Mouse (Mus musculus) MEL (cell line): ENCODE measurements around the gene Olfr1137. TPM values are rescaled to one million over a fixed set of nuclear protein-coding genes. Genes with fewer than 3 reads are reported as not detected.

ENCODE experiments used
- DNase-seq: peaks from one replicate; pipeline ENCODE4 v3.0.0; 2011; ENCODE audit warnings: low read depth, low spot score
- H3K27ac ChIP-seq: 2 replicates; pipeline ENCODE4 v1.5.1; 2012; ENCODE audit warnings: low read depth, mild to moderate bottlenecking, control low read depth, low read length, moderate library complexity; ENCODE audit not compliant: control insufficient read depth
- H3K27me3 ChIP-seq, 2 experiments: fragments of 150-350 bp in 1 of 2; sonication (generic) in 1 of 2; 2 replicates each; pipeline ENCODE4 v1.6.1; 2012; ENCODE audit warnings: low read length in 2 of 2, mild to moderate bottlenecking in 2 of 2, improper control_type of control experiment in 1 of 2, moderate library complexity in 1 of 2; ENCODE audit not compliant: insufficient read depth in 2 of 2, control insufficient read depth in 1 of 2
- H3K36me3 ChIP-seq, 2 experiments: 2 replicates each; pipeline ENCODE4 v1.6.1; 2012 to 2014; ENCODE audit warnings: low read length in 2 of 2, improper control_type of control experiment in 1 of 2, inconsistent platforms in 1 of 2, mild to moderate bottlenecking in 1 of 2; ENCODE audit not compliant: insufficient read depth in 2 of 2, control insufficient read depth in 1 of 2
- H3K4me1 ChIP-seq, 2 experiments: fragments of 150-350 bp in 1 of 2; sonication (generic) in 1 of 2; 2 replicates each; pipeline ENCODE4 v1.6.1; 2012; ENCODE audit warnings: low read length in 2 of 2, improper control_type of control experiment in 1 of 2, mild to moderate bottlenecking in 1 of 2; ENCODE audit not compliant: insufficient read depth in 2 of 2, control insufficient read depth in 1 of 2
- H3K4me3 ChIP-seq, 2 experiments: fragments of 150-350 bp in 1 of 2; sonication (generic) in 1 of 2; 2 replicates each; pipeline ENCODE4 v1.5.1; 2012; ENCODE audit warnings: low read depth in 2 of 2, low read length in 2 of 2, mild to moderate bottlenecking in 2 of 2, moderate library complexity in 2 of 2, control low read depth in 1 of 2, improper control_type of control experiment in 1 of 2; ENCODE audit not compliant: control insufficient read depth in 1 of 2, insufficient read depth in 1 of 2
- H3K79me2 ChIP-seq: 2 replicates; pipeline ENCODE4 v1.6.1; 2012; ENCODE audit warnings: mild to moderate bottlenecking, low read length, moderate library complexity; ENCODE audit not compliant: control insufficient read depth, poor library complexity, insufficient read depth
- H3K9ac ChIP-seq: 2 replicates; pipeline ENCODE4 v1.6.1; 2012; ENCODE audit warnings: low read depth, mild to moderate bottlenecking, control low read depth, low read length, moderate library complexity; ENCODE audit not compliant: control insufficient read depth, poor library complexity, severe bottlenecking
- H3K9me3 ChIP-seq: fragments of 150-350 bp; sonication (generic); replicated peaks from 2 replicates; pipeline ENCODE4 v1.6.1; 2012; ENCODE audit warnings: mild to moderate bottlenecking, low read length, improper control_type of control experiment, moderate library complexity; ENCODE audit not compliant: insufficient read depth
- BHLHE40 ChIP-seq: IDR thresholded peaks from 2 replicates; pipeline ENCODE4 v1.6.1; 2012; ENCODE audit warnings: low read depth, mild to moderate bottlenecking, inconsistent platforms, low read length, improper control_type of control experiment, borderline replicate concordance
- CTCF ChIP-seq, 3 experiments: IDR thresholded peaks in 2 of 3; conservative IDR thresholded peaks in 1 of 3; 2 replicates each; pipeline ENCODE4 v1.5.1; 2011 to 2012; ENCODE audit warnings: low read length in 3 of 3, low read depth in 2 of 3, mild to moderate bottlenecking in 2 of 3, improper control_type of control experiment in 1 of 3, inconsistent platforms in 1 of 3, mixed read lengths in 1 of 3, moderate library complexity in 1 of 3; ENCODE audit not compliant: control insufficient read depth in 1 of 3, insufficient read depth in 1 of 3, poor library complexity in 1 of 3, severe bottlenecking in 1 of 3
- E2F4 ChIP-seq: IDR thresholded peaks from 2 replicates; pipeline ENCODE4 v1.6.1; 2011; ENCODE audit warnings: low read depth, low read length, improper control_type of control experiment, borderline replicate concordance
- ELF1 ChIP-seq: IDR thresholded peaks from 2 replicates; pipeline ENCODE4 v1.6.1; 2014; ENCODE audit warnings: low read depth, mild to moderate bottlenecking, inconsistent platforms, low read length, improper control_type of control experiment, moderate library complexity
- GABPA ChIP-seq: IDR thresholded peaks from 2 replicates; pipeline ENCODE4 v1.6.1; 2012; ENCODE audit warnings: low read depth, mild to moderate bottlenecking, inconsistent platforms, low read length, improper control_type of control experiment, moderate library complexity
- HCFC1 ChIP-seq: IDR thresholded peaks from 2 replicates; pipeline ENCODE4 v1.6.1; 2012; ENCODE audit warnings: low read depth, mild to moderate bottlenecking, inconsistent platforms, low read length, improper control_type of control experiment, moderate library complexity
- JUND ChIP-seq: IDR thresholded peaks from 2 replicates; pipeline ENCODE4 v1.6.1; 2011; ENCODE audit warnings: low read depth, mild to moderate bottlenecking, improper control_type of control experiment, low read length
- KAT2A ChIP-seq: conservative IDR thresholded peaks from 2 replicates; pipeline ENCODE4 v1.6.1; 2012; ENCODE audit warnings: low read depth, low read length, improper control_type of control experiment, inconsistent platforms
- MAFK ChIP-seq: IDR thresholded peaks from 2 replicates; pipeline ENCODE4 v1.6.1; 2011; ENCODE audit warnings: low read depth, mild to moderate bottlenecking, low read length, improper control_type of control experiment, borderline replicate concordance
- MAX ChIP-seq: IDR thresholded peaks from 2 replicates; pipeline ENCODE4 v1.6.1; 2011; ENCODE audit warnings: low read length, improper control_type of control experiment
- MEF2A ChIP-seq: IDR thresholded peaks from 2 replicates; pipeline ENCODE4 v1.6.1; 2014; ENCODE audit warnings: low read depth, mild to moderate bottlenecking, inconsistent platforms, low read length, improper control_type of control experiment; ENCODE audit not compliant: poor library complexity, insufficient replicate concordance, severe bottlenecking; ENCODE audit errors: extremely low read depth
- MYB ChIP-seq: IDR thresholded peaks from 2 replicates; pipeline ENCODE4 v1.6.1; 2011; ENCODE audit warnings: mild to moderate bottlenecking, low read depth, low read length, improper control_type of control experiment
- MYC ChIP-seq: IDR thresholded peaks from 2 replicates; pipeline ENCODE4 v1.6.1; 2011; ENCODE audit warnings: low read depth, mild to moderate bottlenecking, low read length, improper control_type of control experiment, moderate library complexity
- NELFE ChIP-seq: IDR thresholded peaks from 2 replicates; pipeline ENCODE4 v1.6.1; 2011; ENCODE audit warnings: low read depth, low read length, improper control_type of control experiment
- NRF1 ChIP-seq: IDR thresholded peaks from 2 replicates; pipeline ENCODE4 v1.6.1; 2014; ENCODE audit warnings: low read depth, mild to moderate bottlenecking, inconsistent platforms, low read length, improper control_type of control experiment, moderate library complexity; ENCODE audit not compliant: poor library complexity, insufficient read depth, severe bottlenecking
- POLR2A ChIP-seq, 2 experiments: IDR thresholded peaks; 2 replicates each; pipeline ENCODE4 v1.6.1; 2011 to 2012; ENCODE audit warnings: low read length in 2 of 2, mild to moderate bottlenecking in 2 of 2, control low read depth in 1 of 2, improper control_type of control experiment in 1 of 2, low read depth in 1 of 2, moderate library complexity in 1 of 2; ENCODE audit not compliant: control insufficient read depth in 1 of 2, insufficient read depth in 1 of 2, poor library complexity in 1 of 2
- POLR2AphosphoS2 ChIP-seq: IDR thresholded peaks from 2 replicates; pipeline ENCODE4 v1.6.1; 2011; ENCODE audit warnings: low read length, improper control_type of control experiment
- POLR2AphosphoS5 ChIP-seq: IDR thresholded peaks from 2 replicates; pipeline ENCODE4 v1.6.1; 2012; ENCODE audit warnings: low read depth, borderline replicate concordance, mild to moderate bottlenecking, inconsistent platforms, low read length, moderate library complexity, mixed read lengths
- SIN3A ChIP-seq: IDR thresholded peaks from 2 replicates; pipeline ENCODE4 v1.6.1; 2012; ENCODE audit warnings: low read length, improper control_type of control experiment, inconsistent platforms
- SMC3 ChIP-seq: IDR thresholded peaks from 2 replicates; pipeline ENCODE4 v1.6.1; 2011; ENCODE audit warnings: low read depth, low read length, improper control_type of control experiment
- TAL1 ChIP-seq: IDR thresholded peaks from 2 replicates; pipeline ENCODE4 v1.6.1; 2012; ENCODE audit warnings: mild to moderate bottlenecking, inconsistent platforms, low read length, moderate library complexity, mixed read lengths
- TBP ChIP-seq: IDR thresholded peaks from 2 replicates; pipeline ENCODE4 v1.8.0; 2011; ENCODE audit warnings: low read depth, low read length, improper control_type of control experiment
- TCF12 ChIP-seq: IDR thresholded peaks from 2 replicates; pipeline ENCODE4 v1.6.1; 2014; ENCODE audit warnings: low read depth, mild to moderate bottlenecking, inconsistent platforms, low read length, improper control_type of control experiment, moderate library complexity
- UBTF ChIP-seq: IDR thresholded peaks from 2 replicates; pipeline ENCODE4 v1.6.1; 2012; ENCODE audit warnings: low read depth, mild to moderate bottlenecking, inconsistent platforms, low read length, improper control_type of control experiment, moderate library complexity, borderline replicate concordance; ENCODE audit not compliant: insufficient read depth
- USF1 ChIP-seq: IDR thresholded peaks from 2 replicates; pipeline ENCODE4 v1.6.1; 2014; ENCODE audit warnings: low read depth, mild to moderate bottlenecking, inconsistent platforms, low read length, improper control_type of control experiment, moderate library complexity
- ZC3H11A ChIP-seq: IDR thresholded peaks from 2 replicates; pipeline ENCODE4 v1.6.1; 2012; ENCODE audit warnings: low read depth, mild to moderate bottlenecking, inconsistent platforms, low read length, improper control_type of control experiment
- ZKSCAN1 ChIP-seq: IDR thresholded peaks from 2 replicates; pipeline ENCODE4 v1.6.1; 2012; ENCODE audit warnings: low read depth, mild to moderate bottlenecking, inconsistent platforms, low read length, improper control_type of control experiment, moderate library complexity
- polyA plus RNA-seq, 2 experiments: library from polyadenylated mRNA; stranded (reverse) in 1 of 2; unstranded in 1 of 2; fragments of >175 nt in 1 of 2; fragments of >200 nt in 1 of 2; gene quantifications; 2 replicates each; pipeline versions ENCODE4 v1.2.1 to v1.2.4; 2012; ENCODE audit warnings: low replicate concordance in 2 of 2, low read depth in 1 of 2; ENCODE audit not compliant: insufficient read length in 2 of 2, insufficient read depth in 1 of 2, missing spikeins in 1 of 2
- total RNA-seq: library from RNA; depleted of rRNA; stranded (reverse); fragments of 300-350 nt; gene quantifications from 2 replicates; pipeline ENCODE4 v1.2.3, GENCODE M21; 2012; rRNA removed

The Olfr1137 gene
- total RNA-seq = not detected in 2 replicates
- not detected for polyA plus RNA-seq

DNA sequence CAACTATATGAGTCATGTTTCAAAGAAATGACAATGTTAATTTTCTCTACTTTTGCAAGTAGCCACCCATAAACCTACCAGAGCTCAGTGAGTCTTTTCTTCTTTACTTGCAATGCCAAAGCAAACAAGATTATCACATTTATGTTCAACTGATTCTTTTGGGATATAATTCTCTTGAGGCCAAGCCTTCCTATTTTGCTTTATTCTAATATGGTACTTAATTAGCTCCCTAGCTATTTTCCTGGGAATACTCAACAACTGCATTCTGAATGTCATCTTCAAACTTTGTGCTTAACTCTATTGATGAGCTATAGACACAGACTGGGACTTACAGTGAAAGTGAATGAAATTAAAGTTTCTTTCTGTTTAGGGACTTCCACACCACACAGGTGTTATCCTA, at the start of gene Olfr1137:
Gene Olfr1137, minus strand, starts transcription at position 101 of the 400 bp plus-strand sequence.
- no peaks in the 10 kb centered on the region for H3K27me3 ChIP-seq
- no peaks in the 10 kb centered on the region for H3K79me2 ChIP-seq
- H3K36me3 ChIP-seq = no peaks in the 10 kb centered on the region
- H3K4me3 ChIP-seq = no peak within 1 kb of the TSS
- no peaks in the 10 kb centered on the region for H3K4me1 ChIP-seq
- no peak within 1 kb of the TSS for H3K9ac ChIP-seq
- no peak for DNase-seq
- no peaks in the 10 kb centered on the region for H3K9me3 ChIP-seq
- TF ChIP-seq KAT2A (no peak), POLR2A (IDR thresholded peaks at IDR 0.05; ENCODE audit: control insufficient read depth in 1 of 2, insufficient read depth in 1 of 2, low read depth in 1 of 2, low read length in 2 of 2, poor library complexity in 1 of 2) (no peak), NRF1 (no peak), TAL1 (no peak), MEF2A (no peak), MAFK (no peak), E2F4 (no peak), TCF12 (no peak), ZKSCAN1 (no peak), MYC (no peak), UBTF (no peak), MAX (no peak), ZC3H11A (no peak)
- no peak within 1 kb of the TSS for H3K27ac ChIP-seq

DNA sequence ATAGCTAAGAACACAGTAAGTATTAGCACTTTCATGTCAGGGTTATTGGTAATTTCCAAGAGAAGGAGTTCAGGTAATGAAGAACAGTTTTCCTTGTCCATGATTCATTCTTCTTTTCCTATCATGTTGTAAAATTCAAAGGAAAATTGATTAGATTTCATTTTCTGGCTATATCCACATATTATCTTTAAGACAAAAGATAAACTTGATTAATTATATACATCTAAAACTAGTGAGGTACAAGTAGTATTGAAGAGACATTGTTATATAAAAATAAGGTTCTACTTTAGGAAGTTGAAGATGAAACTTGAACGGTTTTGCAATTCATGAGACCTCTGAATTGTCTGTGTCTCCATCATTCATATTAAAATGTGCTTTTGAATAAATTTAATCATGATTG, 40.9 kb upstream of the Olfr1137 start, which contains the start of gene Olfr1141:
Gene Olfr1141, minus strand, starts transcription at position 101 of the 400 bp plus-strand sequence.
- DNase-seq = no peak
- Histone ChIP-seq H3K27ac (no peak within 1 kb of the TSS), H3K27me3 (no peaks in the 10 kb centered on the region)
- TF ChIP-seq CTCF (IDR thresholded peaks at IDR 0.05 in 2 of 3, conservative IDR thresholded peaks at IDR 0.05 in 1 of 3; ENCODE audit: control insufficient read depth in 1 of 3, insufficient read depth in 1 of 3, low read depth in 2 of 3, low read length in 3 of 3, poor library complexity in 1 of 3, severe bottlenecking in 1 of 3) (no peak), KAT2A (no peak), SMC3 (no peak), HCFC1 (no peak), GABPA (no peak), NRF1 (no peak), JUND (no peak), TBP (no peak), ELF1 (no peak), SIN3A (no peak), BHLHE40 (no peak), POLR2AphosphoS5 (no peak), ZC3H11A (no peak), ZKSCAN1 (no peak), MYB (no peak), NELFE (no peak), POLR2AphosphoS2 (no peak), USF1 (no peak)
- TF ChIP-seq, all 39 proteins: peak for 0
- no peaks in the 10 kb centered on the region for H3K79me2 ChIP-seq
- H3K9ac ChIP-seq = no peak within 1 kb of the TSS
- no peak within 1 kb of the TSS for H3K4me3 ChIP-seq
- H3K9me3 ChIP-seq = no peaks in the 10 kb centered on the region
- no peaks in the 10 kb centered on the region for H3K36me3 ChIP-seq
- no peaks in the 10 kb centered on the region for H3K4me1 ChIP-seq
